Mouse (Mus musculus) neural tube, postnatal 0 days (tissue): ENCODE data around the gene Glce. TPM values are rescaled to one million over a fixed set of nuclear protein-coding genes. Genes with fewer than 3 reads are reported as not detected.

Experiments
- microRNA-seq: library from miRNA; unstranded; fragments of <30 nt; microRNA quantifications from one replicate; pipeline ENCODE4, GENCODE M21; 2016
- polyA plus RNA-seq: library from polyadenylated mRNA; unstranded; fragments of >200 nt; fragmentation: Nextera tagmentation; extraction: Ambion mirVana; gene quantifications from 2 replicates; pipeline ENCODE4 v1.2.1, GENCODE M21; 2015

Glce gene
- 15.3 and 18.0 TPM in 2 replicates for polyA plus RNA-seq

DNA sequence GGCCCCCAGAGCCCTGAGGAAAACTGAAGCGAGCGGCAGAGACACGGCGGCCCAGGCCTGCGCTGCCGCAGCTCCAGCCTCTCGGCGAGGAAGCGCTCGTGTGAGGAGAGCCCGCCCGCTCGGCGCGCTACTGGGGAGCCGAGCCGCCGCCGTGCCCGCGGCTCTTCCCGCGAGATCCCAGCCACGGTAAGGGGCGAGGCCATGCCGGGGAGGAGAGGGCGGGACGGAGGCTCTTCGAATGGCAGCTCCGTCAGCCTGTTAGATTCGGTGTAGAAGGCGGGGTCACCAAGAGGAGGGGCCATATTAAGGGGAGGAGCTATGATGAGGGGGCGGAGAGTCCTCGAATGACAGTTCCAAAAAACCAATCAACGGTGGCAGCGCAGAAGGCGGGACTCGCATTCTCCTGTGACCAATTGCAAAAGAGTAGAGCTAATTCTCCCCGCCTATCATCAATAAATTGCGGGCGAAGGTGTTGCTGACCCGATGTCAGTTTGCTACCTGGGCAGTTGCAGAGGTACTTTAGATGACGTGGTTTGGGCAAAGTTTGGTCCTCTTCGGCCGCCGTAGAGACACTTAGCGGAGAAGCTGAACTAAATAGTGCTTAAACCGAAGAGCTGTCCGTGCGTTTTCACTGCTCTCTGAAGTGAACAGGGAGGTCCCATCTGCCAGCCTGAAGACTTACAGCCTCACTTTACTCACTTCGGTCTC lies at the start of gene Glce:
Gene Glce (minus strand): TSS at position 148 of the 708 bp plus-strand sequence.

GRCm38 (mm10) chr9:62026600-62026999 lies 95.9 kb downstream of the Glce start, which contains the start of gene Paqr5:
Gene Paqr5 (minus strand): TSS chr9:62026856.

Small RNA genes within 50 kb of the gene (microRNA-seq; reads per million reads assigned to microRNA genes)
- gene Mir5133: 1.7 reads per million

Other genes starting within 250 kb of the Glce start
- gene Rplp1, start 208.1 kb downstream of the Glce start, polyA plus RNA-seq: 1,154 and 1,185 TPM in 2 replicates
- 6.2 and 7.5 TPM in 2 replicates for gene Kif23, start 175.9 kb downstream of the Glce start, polyA plus RNA-seq
- gene Paqr5, start 95.8 kb downstream of the Glce start, polyA plus RNA-seq: 0.85 and 0.97 TPM in 2 replicates
- not detected in 2 replicates for gene Spesp1, start 159.6 kb upstream of the Glce start, polyA plus RNA-seq
- 98.8 and 99.7 TPM in 2 replicates for gene Anp32a, start 218.6 kb upstream of the Glce start, polyA plus RNA-seq